Mouse (Mus musculus): ENCODE measurements around the gene Blvra. TPM values are rescaled to one million over a fixed set of nuclear protein-coding genes. Genes with fewer than 3 reads are reported as not detected.

Blvra gene
- 9.0 TPM for polyA plus RNA-seq (2014; fragmentation: Illumina TruSeq; extraction: RNeasy Lipid Tissue Mini Kit (QIAGEN cat#74804); ENCODE audit: low read depth, low replicate concordance)

DNA sequence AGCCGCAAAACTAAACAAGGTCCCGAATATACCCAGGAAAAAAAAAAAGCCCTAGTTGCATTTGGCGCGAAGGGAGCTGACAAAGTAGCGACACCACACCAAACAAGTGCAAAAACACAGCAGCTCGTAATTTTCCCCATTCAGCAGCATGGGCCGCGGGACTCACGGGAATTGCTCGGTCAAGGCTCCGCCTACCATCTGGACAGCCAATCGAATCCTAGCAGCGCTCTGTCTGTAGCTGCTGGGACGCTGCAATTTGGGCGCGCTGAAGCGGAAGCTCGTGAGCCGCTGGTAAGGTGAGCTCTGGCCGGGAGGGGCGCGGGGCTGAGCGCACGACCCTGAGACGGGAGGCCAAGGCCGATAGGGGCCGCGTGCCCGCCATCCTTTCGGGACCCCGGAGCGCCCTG, at the start of gene Blvra:
Gene Blvra (plus strand): TSS at position 231 of the 407 bp plus-strand sequence.

DNA sequence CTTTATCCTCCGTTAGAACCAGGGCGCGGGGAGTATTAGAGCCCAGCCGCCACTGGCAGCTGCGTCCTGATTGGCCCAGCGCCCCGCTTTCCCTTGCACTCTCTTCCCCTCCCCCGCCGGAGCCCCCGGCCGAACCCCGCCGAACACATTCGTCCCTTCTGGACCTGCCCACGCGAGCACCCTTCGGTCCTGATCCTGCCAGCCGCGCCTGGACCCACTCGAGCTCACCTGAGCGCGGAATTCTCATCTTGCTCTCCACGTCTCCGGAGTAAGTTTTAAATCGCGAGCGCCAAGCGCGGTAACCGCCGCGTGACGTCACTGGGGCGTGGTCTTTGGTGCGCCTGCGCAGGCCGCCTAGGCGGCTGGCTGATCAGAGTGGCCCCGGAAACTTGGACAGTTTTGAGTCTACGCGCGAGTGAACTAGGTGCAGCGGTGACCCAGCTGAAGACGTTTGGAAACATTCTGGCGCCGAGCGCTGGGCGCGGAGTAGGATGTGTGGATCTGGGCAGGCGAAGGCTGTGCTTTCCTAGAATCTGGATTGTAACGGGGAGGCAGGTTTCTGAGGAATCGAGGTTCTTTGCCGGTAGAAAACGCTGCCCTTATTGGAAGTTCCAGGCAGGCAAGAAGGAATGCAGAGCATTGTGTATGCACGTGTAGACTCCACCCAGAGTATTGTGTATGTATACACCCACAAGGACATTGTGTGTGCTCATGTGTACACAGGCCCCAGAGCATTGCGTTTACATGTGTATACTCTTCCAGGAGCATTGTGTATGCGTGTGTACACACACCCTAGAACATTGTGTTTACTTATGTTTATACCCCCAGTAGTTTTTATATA, 63.4 kb downstream of the Blvra start, which contains the start of gene Ncaph:
Gene Ncaph (minus strand): TSS at position 334 of the 841 bp plus-strand sequence.

DNA sequence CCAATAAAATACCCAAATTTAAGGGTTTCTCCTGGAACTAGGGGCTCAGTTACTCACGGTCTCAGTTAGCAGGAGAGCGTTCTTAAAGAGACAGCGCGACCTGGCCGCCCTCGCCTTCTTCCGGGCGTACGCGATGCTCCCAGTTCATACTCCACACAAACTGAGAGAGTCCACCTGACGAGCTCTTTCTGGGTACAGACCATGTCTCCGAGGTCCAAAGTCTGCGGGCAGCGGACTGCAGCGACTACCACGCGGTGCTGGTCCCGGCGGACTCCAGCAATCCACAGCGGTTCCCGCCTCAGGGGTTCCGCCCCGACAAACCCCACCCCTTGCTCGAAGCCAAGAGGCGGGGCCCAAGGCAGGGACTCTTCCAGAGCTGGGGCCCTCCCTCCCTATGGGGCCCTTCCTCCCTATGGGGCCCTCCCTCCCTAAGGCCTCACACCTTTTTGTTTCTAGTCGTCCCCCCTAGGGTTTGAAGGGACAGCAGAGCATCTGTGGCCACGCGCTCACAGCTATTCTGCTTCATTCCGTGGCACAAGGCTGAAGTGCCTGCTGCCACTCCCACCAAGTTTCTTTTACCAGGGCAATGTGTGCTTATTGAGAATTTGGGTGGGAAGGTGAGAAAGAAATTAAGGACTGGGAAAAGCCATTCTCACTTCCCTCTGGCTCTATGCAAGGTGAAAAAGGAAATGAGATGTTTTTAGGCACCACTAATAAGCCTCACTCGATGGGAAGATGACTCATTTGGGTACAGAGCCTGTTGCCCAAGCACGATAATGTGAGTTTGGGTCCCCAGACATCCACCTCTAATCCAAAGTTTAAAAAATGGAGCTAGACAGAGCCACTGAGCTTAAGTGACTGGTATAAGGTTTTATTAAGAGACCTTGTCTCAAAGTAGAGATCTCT, 72.9 kb downstream of the Blvra start, which contains the start of gene Itpripl1:
Gene Itpripl1 (minus strand): TSS at position 285 of the 906 bp plus-strand sequence.

Other genes with a start within 250 kb of the Blvra start
- 50.0 TPM for gene Trpm7, start 194.4 kb upstream of the Blvra start, polyA plus RNA-seq (2014; fragmentation: Illumina TruSeq; extraction: RNeasy Lipid Tissue Mini Kit (QIAGEN cat#74804); ENCODE audit: low read depth, low replicate concordance)
- 39.5 TPM for gene Sppl2a, start 137.4 kb upstream of the Blvra start, polyA plus RNA-seq (2014; fragmentation: Illumina TruSeq; extraction: RNeasy Lipid Tissue Mini Kit (QIAGEN cat#74804); ENCODE audit: low read depth, low replicate concordance)
- 16.2 TPM for gene Ap4e1, start 61.9 kb upstream of the Blvra start, polyA plus RNA-seq (2014; fragmentation: Illumina TruSeq; extraction: RNeasy Lipid Tissue Mini Kit (QIAGEN cat#74804); ENCODE audit: low read depth, low replicate concordance)
- 29.8 TPM for gene Ncaph, start 63.3 kb downstream of the Blvra start, polyA plus RNA-seq (2014; fragmentation: Illumina TruSeq; extraction: RNeasy Lipid Tissue Mini Kit (QIAGEN cat#74804); ENCODE audit: low read depth, low replicate concordance)
- 1.6 TPM for gene Itpripl1, start 72.8 kb downstream of the Blvra start, polyA plus RNA-seq (2014; fragmentation: Illumina TruSeq; extraction: RNeasy Lipid Tissue Mini Kit (QIAGEN cat#74804); ENCODE audit: low read depth, low replicate concordance)
- gene 1810024B03Rik, start 137.6 kb downstream of the Blvra start, polyA plus RNA-seq (2014; fragmentation: Illumina TruSeq; extraction: RNeasy Lipid Tissue Mini Kit (QIAGEN cat#74804); ENCODE audit: low read depth, low replicate concordance), result 23.4 TPM
- 42.7 TPM for gene Snrnp200, start 137.7 kb downstream of the Blvra start, polyA plus RNA-seq (2014; fragmentation: Illumina TruSeq; extraction: RNeasy Lipid Tissue Mini Kit (QIAGEN cat#74804); ENCODE audit: low read depth, low replicate concordance)
- gene Ciao1, start 177.2 kb downstream of the Blvra start, polyA plus RNA-seq (2014; fragmentation: Illumina TruSeq; extraction: RNeasy Lipid Tissue Mini Kit (QIAGEN cat#74804); ENCODE audit: low read depth, low replicate concordance), result 7.2 TPM
- gene Tmem127, start 177.2 kb downstream of the Blvra start, polyA plus RNA-seq (2014; fragmentation: Illumina TruSeq; extraction: RNeasy Lipid Tissue Mini Kit (QIAGEN cat#74804); ENCODE audit: low read depth, low replicate concordance), result 31.1 TPM
- 47.1 TPM for gene Stard7, start 199.6 kb downstream of the Blvra start, polyA plus RNA-seq (2014; fragmentation: Illumina TruSeq; extraction: RNeasy Lipid Tissue Mini Kit (QIAGEN cat#74804); ENCODE audit: low read depth, low replicate concordance)

Data from testis, adult 10 weeks (tissue).